Mouse (Mus musculus) CH12.LX (cell line): Measurements from ENCODE around the gene Plxdc1.

Experiments
- CTCF ChIP-seq, 2 experiments: IDR thresholded peaks in 1 of 2; conservative IDR thresholded peaks in 1 of 2; 2 replicates each; pipeline ENCODE4 v1.5.1; 2011 to 2012; ENCODE audit warnings: low read depth in 2 of 2, low read length in 2 of 2, improper control_type of control experiment in 1 of 2, inconsistent platforms in 1 of 2, mild to moderate bottlenecking in 1 of 2, moderate library complexity in 1 of 2
- ELF1 ChIP-seq: IDR thresholded peaks from 2 replicates; pipeline ENCODE4 v1.6.1; 2014; ENCODE audit warnings: low read depth, mild to moderate bottlenecking, inconsistent platforms, low read length, improper control_type of control experiment
- EP300 ChIP-seq: IDR thresholded peaks from 2 replicates; pipeline ENCODE4 v1.6.1; 2011; ENCODE audit warnings: low read length, improper control_type of control experiment
- HCFC1 ChIP-seq: IDR thresholded peaks from 2 replicates; pipeline ENCODE4 v1.6.1; 2012; ENCODE audit warnings: low read depth, mild to moderate bottlenecking, inconsistent platforms, low read length, improper control_type of control experiment
- JUN ChIP-seq: IDR thresholded peaks from 2 replicates; pipeline ENCODE4 v1.6.1; 2011; ENCODE audit warnings: low read depth, mild to moderate bottlenecking, low read length, improper control_type of control experiment, moderate library complexity; ENCODE audit not compliant: insufficient read depth
- JUND ChIP-seq: conservative IDR thresholded peaks from 2 replicates; pipeline ENCODE4 v1.6.1; 2011; ENCODE audit warnings: low read depth, low read length, improper control_type of control experiment
- KAT2A ChIP-seq: IDR thresholded peaks from 2 replicates; pipeline ENCODE4 v1.6.1; 2012; ENCODE audit warnings: low read length, improper control_type of control experiment, inconsistent platforms; ENCODE audit not compliant: insufficient replicate concordance
- MEF2A ChIP-seq: IDR thresholded peaks from 2 replicates; pipeline ENCODE4 v1.6.1; 2014; ENCODE audit warnings: low read depth, mild to moderate bottlenecking, inconsistent platforms, low read length, improper control_type of control experiment, borderline replicate concordance
- POLR2A ChIP-seq: IDR thresholded peaks from 2 replicates; pipeline ENCODE4 v1.6.1; 2011; ENCODE audit warnings: low read depth, mild to moderate bottlenecking, improper control_type of control experiment, low read length
- RCOR1 ChIP-seq: conservative IDR thresholded peaks from 2 replicates; pipeline ENCODE4 v1.6.1; 2012; ENCODE audit warnings: low read depth, mild to moderate bottlenecking, inconsistent platforms, low read length, improper control_type of control experiment
- TBP ChIP-seq: conservative IDR thresholded peaks from 2 replicates; pipeline ENCODE4 v1.6.1; 2011; ENCODE audit warnings: low read depth, low read length, improper control_type of control experiment
- USF1 ChIP-seq: IDR thresholded peaks from 2 replicates; pipeline ENCODE4 v1.6.1; 2014; ENCODE audit warnings: low read depth, mild to moderate bottlenecking, inconsistent platforms, low read length, improper control_type of control experiment
- USF2 ChIP-seq: conservative IDR thresholded peaks from 2 replicates; pipeline ENCODE4 v1.6.1; 2011; ENCODE audit warnings: low read depth, low read length, improper control_type of control experiment
- ZMIZ1 ChIP-seq: IDR thresholded peaks from 2 replicates; pipeline ENCODE4 v1.6.1; 2012; ENCODE audit warnings: low read depth, mild to moderate bottlenecking, inconsistent platforms, low read length, improper control_type of control experiment

DNA sequence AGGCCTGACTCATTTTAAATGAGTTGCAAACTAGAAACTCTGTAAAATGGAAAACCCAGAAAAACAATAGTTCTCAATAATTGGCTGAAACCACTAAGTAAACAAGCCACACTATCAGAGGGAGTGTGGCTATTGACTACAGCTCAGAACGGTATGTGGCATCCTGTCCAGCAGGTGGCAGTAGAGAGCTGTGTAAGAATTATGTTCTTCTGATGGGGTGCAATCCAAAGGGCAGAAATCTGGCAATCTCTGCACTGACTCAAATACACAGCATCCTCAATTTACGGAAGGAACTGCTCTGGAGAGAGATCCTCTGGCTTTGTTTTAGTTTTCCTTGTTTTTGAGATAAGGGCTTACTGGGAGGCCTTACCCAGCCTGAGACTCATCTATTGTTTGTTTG is 86.4 kb downstream of the Plxdc1 start:
- TF ChIP-seq ZMIZ1 (no peak), HCFC1 (no peak), CTCF (conservative IDR thresholded peaks at IDR 0.05 in 1 of 2, IDR thresholded peaks at IDR 0.05 in 1 of 2; ENCODE audit: low read depth in 2 of 2, low read length in 2 of 2) (peak; percentile 97 to 98), USF1 (no peak), JUN (no peak), ELF1 (peak; percentile 34; the same call in 1 of the 2 replicates), POLR2A (no peak), TBP (no peak), USF2 (no peak), MEF2A (peak; percentile 28; the same call in 1 of the 2 replicates), KAT2A (no peak), EP300 (no peak), JUND (0 out of 2 replicates have a peak, but pooled peaks have one; percentile 52), RCOR1 (no peak)
